ENCODE assay signal across 18 mouse cellular contexts in genomic region chr5:137102078-137102477, GRCm38 (mm10). TPM values are rescaled to one million over a fixed set of nuclear protein-coding genes. Genes with fewer than 3 reads are reported as not detected.
DNase-seq lines count a peak whose midpoint lies in the region; ATAC-seq lines count a peak whose summit lies in the region.
"Had no signal": no experiment of that assay in that cellular context is flagged by ENCODE, and none has a peak within 500 bp of the region (broad histone marks: within the 10 kb centered on the region; RNA-seq: fewer than 3 reads in every experiment).

No protein-coding gene starts in this region.

- WGBS in heart, embryonic 11.5 days (ENCODE audit: insufficient replicate concordance): 79% methylated on average over 10 of the region's 10 CpGs
- WGBS in midbrain, embryonic 11.5 days: 75% methylated on average over 10 of the region's 10 CpGs
- 75% methylated on average over 10 of the region's 10 CpGs for WGBS in midbrain, embryonic 13.5 days

- DNase-seq in heart, adult 8-10 months (ENCODE audit: low spot score): no peak
- DNase-seq in midbrain, embryonic 11.5 days (ENCODE audit: low spot score, missing footprints): peak; percentile 56
- peak; percentile 92 for DNase-seq in fibroblast of lung, adult 2 months (ENCODE audit: low read depth)
- no peak for DNase-seq in ovary, postnatal 10 days (ENCODE audit: low spot score)
- no peak for DNase-seq in spleen, postnatal 36 days (ENCODE audit: low spot score in 2 of 2)
- DNase-seq in cerebellum, postnatal 4 days (ENCODE audit: low spot score in 2 of 2): no peak
- DNase-seq: adrenal gland, postnatal 10 days; cerebellum, postnatal 36 days; lung, adult 2 months; thymus, adult 2 months had no signal

- ATAC-seq in heart, embryonic 11.5 days (replicated peaks; ENCODE audit: insufficient number of reproducible peaks, low FRiP score, low TSS enrichment): no peak
- no peak for ATAC-seq in midbrain, embryonic 11.5 days (ENCODE audit: low FRiP score)
- no peak for ATAC-seq in midbrain, embryonic 13.5 days

- H3K9ac ChIP-seq in heart, embryonic 11.5 days (ENCODE audit: low read depth, low read length): 0 out of 2 replicates have a peak overlapping the region, but pooled peaks have one; percentile 43
- H3K9ac ChIP-seq in midbrain, embryonic 11.5 days (ENCODE audit: low read length): no peak overlapping the region
- no peak overlapping the region for H3K9ac ChIP-seq in midbrain, embryonic 13.5 days (replicated peaks)
- H3K9ac ChIP-seq: kidney, embryonic 15.5 days had no signal

- peaks cover 8% of the 10 kb centered on the region; the same call in 1 of the 2 replicates for H3K4me1 ChIP-seq in heart, embryonic 11.5 days (ENCODE audit: control insufficient read depth, insufficient read depth, low read length)
- H3K4me1 ChIP-seq in midbrain, embryonic 11.5 days (ENCODE audit: control insufficient read depth, insufficient read depth, low read length): no peaks in the 10 kb centered on the region
- H3K4me1 ChIP-seq in midbrain, embryonic 13.5 days (replicated peaks): peaks cover 8% of the 10 kb centered on the region; the same call in 1 of the 2 replicates

- H3K4me2 ChIP-seq in heart, embryonic 11.5 days: no peak overlapping the region
- no peak overlapping the region for H3K4me2 ChIP-seq in midbrain, embryonic 11.5 days
- H3K4me2 ChIP-seq in midbrain, embryonic 13.5 days (replicated peaks): no peak overlapping the region
- H3K4me2 ChIP-seq: kidney, embryonic 15.5 days had no signal

- H3K36me3 ChIP-seq in heart, embryonic 11.5 days (ENCODE audit: control insufficient read depth, insufficient read depth, low read length): no peaks in the 10 kb centered on the region
- H3K36me3 ChIP-seq in midbrain, embryonic 11.5 days (ENCODE audit: control insufficient read depth, insufficient read depth, low read length): no peaks in the 10 kb centered on the region
- H3K36me3 ChIP-seq in midbrain, embryonic 13.5 days: no peaks in the 10 kb centered on the region
- H3K36me3 ChIP-seq: kidney, embryonic 15.5 days had no signal

- no peak overlapping the region for H3K4me3 ChIP-seq in heart, embryonic 11.5 days (ENCODE audit: low read depth, low read length)
- no peak overlapping the region for H3K4me3 ChIP-seq in midbrain, embryonic 11.5 days (ENCODE audit: low read depth, low read length)
- no peak overlapping the region for H3K4me3 ChIP-seq in midbrain, embryonic 13.5 days (replicated peaks)
- H3K4me3 ChIP-seq: kidney, embryonic 15.5 days had no signal

- no peaks in the 10 kb centered on the region for H3K27me3 ChIP-seq in heart, embryonic 11.5 days (ENCODE audit: control insufficient read depth, insufficient read depth, low read length)
- H3K27me3 ChIP-seq in midbrain, embryonic 11.5 days (ENCODE audit: control insufficient read depth, insufficient read depth, low read length): no peaks in the 10 kb centered on the region
- H3K27me3 ChIP-seq in midbrain, embryonic 13.5 days: no peaks in the 10 kb centered on the region

- peak overlapping the region; percentile 87 for H3K27ac ChIP-seq in heart, embryonic 11.5 days (ENCODE audit: low read depth, low read length)
- no peak overlapping the region for H3K27ac ChIP-seq in midbrain, embryonic 11.5 days (ENCODE audit: low read depth, low read length)
- no peak overlapping the region for H3K27ac ChIP-seq in midbrain, embryonic 13.5 days
- H3K27ac ChIP-seq: kidney, embryonic 15.5 days had no signal

- H3K9me3 ChIP-seq in heart, embryonic 11.5 days (replicated peaks; ENCODE audit: control insufficient read depth, low read length): no peaks in the 10 kb centered on the region
- no peaks in the 10 kb centered on the region for H3K9me3 ChIP-seq in midbrain, embryonic 11.5 days (ENCODE audit: control insufficient read depth, low read length)
- no peaks in the 10 kb centered on the region for H3K9me3 ChIP-seq in midbrain, embryonic 13.5 days
- H3K9me3 ChIP-seq: kidney, embryonic 15.5 days had no signal

RNA-seq across cellular contexts. Expression of gene Trim56, which starts 13.9 kb away (rescaled TPM):
- polyA plus RNA-seq in heart, embryonic 11.5 days (2014; fragmentation: Nextera tagmentation; extraction: Ambion mirVana): 5.8 and 9.4 TPM in 2 replicates
- 10 to 100 TPM; 20.2 to 22.1 (median 21.5) TPM for total RNA-seq in heart, adult 8-10 months (2022)
- 4.5 and 4.8 TPM in 2 replicates for polyA plus RNA-seq in midbrain, embryonic 11.5 days (2014; fragmentation: Nextera tagmentation; extraction: Ambion mirVana)
- polyA plus RNA-seq in midbrain, embryonic 13.5 days (2015; fragmentation: Nextera tagmentation; extraction: Ambion mirVana): 2.6 and 4.2 TPM in 2 replicates

RNA-seq across cellular contexts. Expression of gene Serpine1, which starts 30.0 kb away (rescaled TPM):
- polyA plus RNA-seq in heart, embryonic 11.5 days (2014; fragmentation: Nextera tagmentation; extraction: Ambion mirVana): 0.52 and 0.97 TPM in 2 replicates
- 10 to 100 TPM; 33.2 to 59.2 (median 47.4) TPM for total RNA-seq in heart, adult 8-10 months (2022)
- not detected in 2 replicates for polyA plus RNA-seq in midbrain, embryonic 11.5 days (2014; fragmentation: Nextera tagmentation; extraction: Ambion mirVana)
- polyA plus RNA-seq in midbrain, embryonic 13.5 days (2015; fragmentation: Nextera tagmentation; extraction: Ambion mirVana): 0.17 TPM in 1 of 2 replicates, not detected in the other

RNA-seq across cellular contexts. Expression of gene Muc3, which starts 47.0 kb away (rescaled TPM):
- polyA plus RNA-seq in heart, embryonic 11.5 days (2014; fragmentation: Nextera tagmentation; extraction: Ambion mirVana): not detected in 2 replicates
- total RNA-seq in heart, adult 8-10 months (2022): not detected
- not detected in 2 replicates for polyA plus RNA-seq in midbrain, embryonic 11.5 days (2014; fragmentation: Nextera tagmentation; extraction: Ambion mirVana)
- polyA plus RNA-seq in midbrain, embryonic 13.5 days (2015; fragmentation: Nextera tagmentation; extraction: Ambion mirVana): not detected in 2 replicates
- total RNA-seq: adrenal gland, postnatal 10 days; gastrocnemius, postnatal 14 days; left cerebral cortex, postnatal 25 days; megakaryocyte progenitor cell, adult 5-6 weeks had no signal
- polyA plus RNA-seq: embryonic facial prominence, embryonic 14.5 days; heart, postnatal 0 days; kidney, embryonic 15.5 days; lung, adult 2 months had no signal

RNA-seq across cellular contexts. Expression of gene Ap1s1, which starts 56.1 kb away (rescaled TPM):
- polyA plus RNA-seq in heart, embryonic 11.5 days (2014; fragmentation: Nextera tagmentation; extraction: Ambion mirVana): 131 and 145 TPM in 2 replicates
- 10 to 100 TPM; 30.2 to 40.5 (median 38.2) TPM for total RNA-seq in heart, adult 8-10 months (2022)
- polyA plus RNA-seq in midbrain, embryonic 11.5 days (2014; fragmentation: Nextera tagmentation; extraction: Ambion mirVana): 176 and 192 TPM in 2 replicates
- 257 and 272 TPM in 2 replicates for polyA plus RNA-seq in midbrain, embryonic 13.5 days (2015; fragmentation: Nextera tagmentation; extraction: Ambion mirVana)

Comparison
In these comparisons a context has a peak if more than half of its experiments do, and no peak if none do; other contexts are left out.
1. DNase-seq: peak in midbrain, embryonic 11.5 days (single experiment) and fibroblast of lung, adult 2 months (single experiment); none in heart, adult 8-10 months (single experiment), ovary, postnatal 10 days (single experiment), spleen, postnatal 36 days (0 of 2) and cerebellum, postnatal 4 days (0 of 2).